17 mouse cellular contexts compared by ENCODE assay signal in genomic region chr2:51985241-51985640, GRCm38 (mm10).
"Had no signal": no experiment of that assay in that cellular context is flagged by ENCODE, and none has a peak within 500 bp of the region (broad histone marks: within the 10 kb centered on the region; RNA-seq: fewer than 3 reads in every experiment).

No protein-coding gene starts in this region.

- H3K9me3 ChIP-seq: intestine, embryonic 15.5 days; limb, embryonic 12.5 days; limb, embryonic 15.5 days; lung, embryonic 15.5 days; midbrain, embryonic 10.5 days; midbrain, embryonic 13.5 days had no signal

- H3K4me1 ChIP-seq: intestine, embryonic 15.5 days; limb, embryonic 12.5 days; midbrain, embryonic 10.5 days; midbrain, embryonic 13.5 days had no signal

- H3K4me3 ChIP-seq: intestine, embryonic 15.5 days; left cerebral cortex, adult 2 months; limb, embryonic 12.5 days; limb, embryonic 15.5 days; lung, embryonic 15.5 days; megakaryocyte, embryonic 14.5 days; midbrain, embryonic 10.5 days; midbrain, embryonic 13.5 days had no signal

- H3K27me3 ChIP-seq: intestine, embryonic 15.5 days; limb, embryonic 12.5 days; limb, embryonic 15.5 days; lung, embryonic 15.5 days; midbrain, embryonic 13.5 days had no signal

- H3K4me2 ChIP-seq: intestine, embryonic 15.5 days; limb, embryonic 12.5 days; limb, embryonic 15.5 days; liver, embryonic 11.5 days; lung, embryonic 15.5 days; midbrain, embryonic 13.5 days had no signal

- H3K9ac ChIP-seq: intestine, embryonic 15.5 days; limb, embryonic 12.5 days; limb, embryonic 15.5 days; liver, embryonic 14.5 days; liver, postnatal 0 days; lung, embryonic 15.5 days; midbrain, embryonic 13.5 days had no signal

- ATAC-seq: intestine, embryonic 15.5 days; liver, postnatal 0 days; midbrain, embryonic 13.5 days had no signal

- DNase-seq: layer of hippocampus, postnatal 36 days; left cerebral cortex, postnatal 4 days; liver, postnatal 0 days; lung, postnatal 10 days; lung, postnatal 36 days; thymus, adult 18-20 months; thymus, postnatal 36 days had no signal

- H3K36me3 ChIP-seq: intestine, embryonic 15.5 days; limb, embryonic 12.5 days; limb, embryonic 15.5 days; lung, embryonic 15.5 days; midbrain, embryonic 10.5 days; midbrain, embryonic 13.5 days had no signal

- H3K27ac ChIP-seq: intestine, embryonic 15.5 days; left cerebral cortex, adult 2 months; limb, embryonic 12.5 days; limb, embryonic 15.5 days; liver, embryonic 14.5 days; lung, embryonic 15.5 days; midbrain, embryonic 10.5 days; midbrain, embryonic 13.5 days had no signal
